Mouse (Mus musculus) left cerebral cortex, adult 18-20 months (tissue): ENCODE measurements at regions not wholly inside any gene's neighbourhood (a gene's known extent, or its start where the extent isn't known, plus 50 kb on each side); places are given as distances from the start of the nearest gene placed in this dataset.

Experiments
- DNase-seq, 2 experiments: peaks; one replicate each; pipeline ENCODE4 v3.0.0; 2021 to 2022; ENCODE audit warnings: low spot score in 2 of 2, mixed read lengths in 1 of 2

- DNase-seq: no peak
Measured at GRCm38 (mm10) chr5:132979013-132979412, 435.9 kb upstream of the Auts2 start.

- peak in 1 of 2 experiments; percentile 15 for DNase-seq
Measured at GRCm38 (mm10) chr5:132975303-132975932, 432.3 kb upstream of the Auts2 start.

- no peak for DNase-seq
Measured at GRCm38 (mm10) chr5:132974876-132975275, 431.7 kb upstream of the Auts2 start.

- no peak for DNase-seq
Measured at GRCm38 (mm10) chr5:132971046-132971445, 427.9 kb upstream of the Auts2 start.

GRCm38 (mm10) chr5:132969376-132969775, 426.2 kb upstream of the Auts2 start:
- DNase-seq: no peak

GRCm38 (mm10) chr5:132959901-132960300, 416.8 kb upstream of the Auts2 start:
- DNase-seq: no peak

- DNase-seq: no peak
Measured at GRCm38 (mm10) chr5:132956184-132956583, 413.0 kb upstream of the Auts2 start.

- peak; percentile 4 to 11 for DNase-seq
Measured at GRCm38 (mm10) chr5:132955051-132955450, 411.9 kb upstream of the Auts2 start.

GRCm38 (mm10) chr5:132933439-132933980, 390.4 kb upstream of the Auts2 start:
- DNase-seq: peak; percentile 9 to 22

- peak in 1 of 2 experiments; percentile 36 for DNase-seq
Measured at GRCm38 (mm10) chr5:132929955-132930354, 386.8 kb upstream of the Auts2 start.

- DNase-seq: no peak
Measured at GRCm38 (mm10) chr5:132923365-132923764, 380.2 kb upstream of the Auts2 start.

- DNase-seq: no peak
Measured at GRCm38 (mm10) chr5:132909056-132909455, 365.9 kb upstream of the Auts2 start.

GRCm38 (mm10) chr5:132908220-132908619, 365.1 kb upstream of the Auts2 start:
- no peak for DNase-seq

GRCm38 (mm10) chr5:132892591-132892990, 349.4 kb upstream of the Auts2 start:
- DNase-seq: peak; percentile 82 to 90

- DNase-seq: peak in 1 of 2 experiments; percentile 12
Measured at GRCm38 (mm10) chr5:132884130-132884529, 341.0 kb upstream of the Auts2 start.

- peak; percentile 19 to 27 for DNase-seq
Measured at GRCm38 (mm10) chr5:132882291-132882690, 339.1 kb upstream of the Auts2 start.

- DNase-seq: peak; percentile 18 to 19
Measured at GRCm38 (mm10) chr5:132881170-132881569, 338.0 kb upstream of the Auts2 start.

GRCm38 (mm10) chr5:132876336-132876840, 333.2 kb upstream of the Auts2 start:
- DNase-seq: no peak

- no peak for DNase-seq
Measured at GRCm38 (mm10) chr5:132858846-132859510, 315.8 kb upstream of the Auts2 start.

GRCm38 (mm10) chr5:132855619-132856510, 312.7 kb upstream of the Auts2 start:
- no peak for DNase-seq

GRCm38 (mm10) chr5:132850770-132851169, 307.6 kb upstream of the Auts2 start:
- DNase-seq: no peak
